Mouse (Mus musculus) intestine, embryonic 14.5 days (tissue): ENCODE data around the gene Sptssb. TPM values are rescaled to one million over a fixed set of nuclear protein-coding genes. Genes with fewer than 3 reads are reported as not detected.

Experiments used
- ATAC-seq: fragments of 200-750 bp; cut with Nextera tagmentation; replicated peaks from 2 replicates; pipeline ENCODE4 v1.8.0; 2017; ENCODE audit warnings: low read depth, moderate number of reproducible peaks, moderate TSS enrichment, moderate library complexity; ENCODE audit not compliant: low FRiP score, low TSS enrichment
- DNase-seq: peaks from one replicate; pipeline ENCODE4 v3.0.0-alpha.2; 2018; ENCODE audit warnings: low spot score
- H3K27ac ChIP-seq: fragments of 300-500 bp; sonication (generic); 2 replicates; pipeline ENCODE4 v1.5.1; 2014; ENCODE audit warnings: low read depth, mild to moderate bottlenecking, control low read depth
- H3K27me3 ChIP-seq: fragments of 300-500 bp; sonication (generic); replicated peaks from 2 replicates; pipeline ENCODE4 v1.6.1; 2014; ENCODE audit warnings: low read length, control low read depth; ENCODE audit not compliant: control insufficient read depth, insufficient read depth
- H3K36me3 ChIP-seq: fragments of 300-500 bp; sonication (generic); 2 replicates; pipeline ENCODE4 v1.6.1; 2014; ENCODE audit warnings: low read length, control low read depth; ENCODE audit not compliant: control insufficient read depth, insufficient read depth
- H3K4me1 ChIP-seq: fragments of 300-500 bp; sonication (generic); replicated peaks from 2 replicates; pipeline ENCODE4 v1.6.1; 2014; ENCODE audit warnings: low read length, control low read depth, mixed read lengths; ENCODE audit not compliant: control insufficient read depth, insufficient read depth
- H3K4me2 ChIP-seq: fragments of 300-500 bp; sonication (generic); 2 replicates; pipeline ENCODE4 v1.6.1; 2014; ENCODE audit warnings: low read length
- H3K4me3 ChIP-seq: fragments of 300-500 bp; sonication (generic); 2 replicates; pipeline ENCODE4 v1.5.1; 2014; ENCODE audit warnings: low read depth, low read length, control low read depth, mixed read lengths
- H3K9ac ChIP-seq: fragments of 300-500 bp; sonication (generic); 2 replicates; pipeline ENCODE4 v1.6.1; 2014; ENCODE audit warnings: mild to moderate bottlenecking, low read length
- H3K9me3 ChIP-seq: fragments of 300-500 bp; sonication (generic); 2 replicates; pipeline ENCODE4 v1.6.1; 2016; ENCODE audit warnings: low read length, control low read depth; ENCODE audit not compliant: control insufficient read depth
- WGBS: fragments of 180-500 bp; shearing (Covaris S2); extraction: QIAGEN DNeasy Blood & Tissue Kit; methylation state at CpG from one replicate; pipeline ENCODE4 v1.1.7; 2014; 5-methylcytosine and 5-hydroxymethylcytosine counted together
- polyA plus RNA-seq: library from polyadenylated mRNA; unstranded; fragments of >200 nt; fragmentation: Nextera tagmentation; extraction: Ambion mirVana; gene quantifications from 2 replicates; pipeline ENCODE4 v1.2.1, GENCODE M21; 2014

Sptssb gene
- polyA plus RNA-seq, 1 experiment from 2014 or later = 22.4 TPM

GRCm38 (mm10) chr3:69819146-69819850 lies 40.4 kb downstream of the Sptssb start:
- Histone ChIP-seq H3K4me1 (peaks cover 8% of the 10 kb centered on the region; the same call in 1 of the 2 replicates), H3K9me3 (no peaks in the 10 kb centered on the region), H3K27me3 (no peaks in the 10 kb centered on the region), H3K4me3 (no peak overlapping the region), H3K4me2 (no peak overlapping the region), H3K9ac (no peak overlapping the region), H3K36me3 (no peaks in the 10 kb centered on the region), H3K27ac (no peak overlapping the region)
- DNase-seq (no peak), ATAC-seq (no peak)
- 67% methylated on average over 7 of the region's 7 CpGs for WGBS

DNA sequence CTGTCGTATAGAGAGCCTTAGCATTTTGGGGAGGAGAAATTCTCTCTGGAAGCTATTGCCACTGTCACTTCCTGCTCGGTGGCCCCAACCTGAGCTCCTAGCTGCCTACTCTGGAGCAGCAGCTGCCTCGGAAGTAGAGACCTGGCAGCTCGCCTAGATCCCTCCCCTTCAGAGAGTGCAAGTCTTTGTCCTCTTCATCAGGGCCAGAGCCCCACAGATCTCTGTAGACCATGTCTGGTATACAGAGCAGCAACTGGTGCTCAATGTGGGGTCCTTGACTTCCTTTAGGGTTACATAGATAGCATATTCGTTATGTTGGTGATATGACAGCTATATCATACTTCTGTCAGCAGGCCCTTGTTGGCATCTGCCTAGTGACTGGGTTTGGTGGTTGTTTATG lies 41.3 kb downstream of the Sptssb start:
- peaks cover 8% of the 10 kb centered on the region; the same call in 1 of the 2 replicates for H3K4me1 ChIP-seq
- no peaks in the 10 kb centered on the region for H3K36me3 ChIP-seq
- no peak overlapping the region for H3K9ac ChIP-seq
- ATAC-seq (no peak), DNase-seq (no peak)
- H3K4me2 ChIP-seq = no peak overlapping the region
- no peaks in the 10 kb centered on the region for H3K27me3 ChIP-seq
- H3K27ac ChIP-seq = no peak overlapping the region
- H3K9me3 ChIP-seq = no peaks in the 10 kb centered on the region
- 59% methylated on average over 5 of the region's 5 CpGs for WGBS
- H3K4me3 ChIP-seq = no peak overlapping the region

DNA sequence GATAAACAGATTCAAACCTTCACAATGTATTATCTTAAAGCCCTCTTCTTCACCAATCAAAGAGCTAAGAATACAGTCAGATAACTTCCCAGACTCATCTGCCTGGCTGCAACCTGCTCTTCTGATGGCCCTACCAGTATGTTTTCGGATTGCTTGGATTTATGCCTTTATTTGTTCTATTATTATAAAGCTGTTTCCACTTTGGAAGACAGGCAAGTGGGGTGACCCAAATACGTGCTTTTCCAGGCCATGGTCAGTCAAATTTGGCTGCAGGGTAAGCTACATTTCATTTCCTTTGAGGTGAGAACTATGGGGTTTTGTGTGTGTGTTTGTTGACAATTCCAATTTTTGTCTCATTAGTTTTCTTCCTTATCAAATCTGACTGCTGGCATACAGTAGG lies 43.2 kb downstream of the Sptssb start:
- no peak for DNase-seq
- no peak overlapping the region for H3K4me2 ChIP-seq
- peaks cover 15% of the 10 kb centered on the region for H3K4me1 ChIP-seq
- no peak overlapping the region for H3K9ac ChIP-seq
- no peaks in the 10 kb centered on the region for H3K27me3 ChIP-seq
- no peak overlapping the region for H3K27ac ChIP-seq
- no peaks in the 10 kb centered on the region for H3K36me3 ChIP-seq
- no peaks in the 10 kb centered on the region for H3K9me3 ChIP-seq
- no peak for ATAC-seq
- WGBS = 70% methylated on average over 2 of the region's 2 CpGs
- no peak overlapping the region for H3K4me3 ChIP-seq

- no peaks in the 10 kb centered on the region for H3K36me3 ChIP-seq
- H3K4me3 ChIP-seq = no peak overlapping the region
- H3K27me3 ChIP-seq = no peaks in the 10 kb centered on the region
- H3K4me2 ChIP-seq = no peak overlapping the region
- peak overlapping the region; percentile 75 for H3K27ac ChIP-seq
- 18% methylated on average over 11 of the region's 11 CpGs for WGBS
- H3K4me1 ChIP-seq = peaks cover 9% of the 10 kb centered on the region; the same call in 1 of the 2 replicates
- DNase-seq = peak; percentile 61
- peak; percentile 83 for ATAC-seq
- H3K9ac ChIP-seq = no peak overlapping the region
- H3K9me3 ChIP-seq = no peaks in the 10 kb centered on the region
These were observed 46.6 kb downstream of the Sptssb start for GRCm38 (mm10) chr3:69813005-69813695.

DNA sequence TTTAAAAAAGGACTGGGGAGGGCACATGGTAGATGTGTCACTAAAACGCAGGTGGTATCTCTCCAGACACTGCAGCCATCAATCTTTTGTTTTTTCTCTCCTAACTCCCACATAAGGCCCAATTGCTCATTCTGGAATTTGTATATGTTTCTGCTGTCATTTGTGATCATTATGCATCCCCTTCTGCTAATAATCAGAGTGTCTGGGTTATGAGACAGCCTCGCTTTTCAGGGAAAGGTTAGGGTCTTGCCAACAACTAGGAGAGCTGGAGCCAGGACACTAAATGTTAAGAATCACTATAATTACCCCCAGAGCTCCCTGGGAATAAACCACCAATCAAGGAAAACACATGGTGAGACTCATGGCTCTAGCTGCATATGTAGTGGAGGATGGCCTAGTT lies 47.3 kb downstream of the Sptssb start:
- no peak; the same call in 1 of the 2 replicates for ATAC-seq
- Histone ChIP-seq H3K36me3 (no peaks in the 10 kb centered on the region), H3K27me3 (no peaks in the 10 kb centered on the region), H3K4me1 (peaks cover 9% of the 10 kb centered on the region; the same call in 1 of the 2 replicates), H3K27ac (peak overlapping the region; percentile 75; the same call in 1 of the 2 replicates), H3K4me2 (no peak overlapping the region), H3K9ac (no peak overlapping the region), H3K9me3 (no peaks in the 10 kb centered on the region), H3K4me3 (no peak overlapping the region)
- DNase-seq = no peak
- WGBS = 39% methylated on average over 2 of the region's 2 CpGs

DNA sequence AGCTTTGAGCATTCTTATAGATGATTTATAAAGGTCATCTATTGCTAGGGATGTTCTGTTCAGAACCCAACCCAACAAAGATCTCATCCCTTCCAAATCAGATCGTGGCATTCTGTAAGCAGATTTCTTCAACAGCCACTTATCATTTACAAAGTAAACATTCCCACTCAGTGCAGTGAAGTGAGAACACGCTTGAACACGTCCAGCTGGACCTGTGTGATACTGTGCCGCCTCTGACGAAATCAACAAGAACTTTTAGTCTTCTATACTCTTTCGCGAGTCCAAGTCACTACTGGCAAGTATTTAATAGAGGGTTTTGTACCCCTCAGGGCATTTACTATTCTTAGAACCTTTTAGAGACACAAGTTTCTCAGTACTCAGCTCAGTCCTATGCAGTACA lies 51.3 kb downstream of the Sptssb start:
- ATAC-seq = no peak
- Histone ChIP-seq H3K4me3 (no peak overlapping the region), H3K4me1 (peaks cover 9% of the 10 kb centered on the region; the same call in 1 of the 2 replicates), H3K27me3 (no peaks in the 10 kb centered on the region), H3K4me2 (no peak overlapping the region), H3K9me3 (no peaks in the 10 kb centered on the region), H3K36me3 (no peaks in the 10 kb centered on the region), H3K9ac (no peak overlapping the region), H3K27ac (peak overlapping the region; percentile 30; the same call in 1 of the 2 replicates)
- DNase-seq = no peak
- 46% methylated on average over 7 of the region's 7 CpGs for WGBS

GRCm38 (mm10) chr3:69803137-69803536 lies 56.6 kb downstream of the Sptssb start:
- 87% methylated on average over 1 of the region's 1 CpGs for WGBS
- ATAC-seq (no peak), DNase-seq (no peak)
- Histone ChIP-seq H3K9ac (no peak overlapping the region), H3K9me3 (no peaks in the 10 kb centered on the region), H3K4me3 (no peak overlapping the region), H3K27ac (no peak overlapping the region), H3K36me3 (no peaks in the 10 kb centered on the region), H3K27me3 (no peaks in the 10 kb centered on the region), H3K4me2 (no peak overlapping the region), H3K4me1 (peaks cover 6% of the 10 kb centered on the region; the same call in 1 of the 2 replicates)

- H3K9me3 ChIP-seq = no peaks in the 10 kb centered on the region
- WGBS = 26% methylated on average over 7 of the region's 7 CpGs
- 0 out of 2 replicates have a peak, but pooled peaks have one; percentile 58 for ATAC-seq
- no peak overlapping the region for H3K4me2 ChIP-seq
- H3K4me3 ChIP-seq = no peak overlapping the region
- DNase-seq = no peak
- no peak overlapping the region for H3K27ac ChIP-seq
- peaks cover 6% of the 10 kb centered on the region; the same call in 1 of the 2 replicates for H3K4me1 ChIP-seq
- H3K36me3 ChIP-seq = no peaks in the 10 kb centered on the region
- H3K9ac ChIP-seq = no peak overlapping the region
- no peaks in the 10 kb centered on the region for H3K27me3 ChIP-seq
These were observed 58.8 kb downstream of the Sptssb start for GRCm38 (mm10) chr3:69800829-69801384.
